Mouse (Mus musculus) urinary bladder, postnatal 25 days (tissue): ENCODE measurements around the gene Snrnp25.

ENCODE experiments used
- DNase-seq: peaks from one replicate; pipeline ENCODE4 v3.0.0; 2022; ENCODE audit warnings: low spot score

The Snrnp25 gene

DNA sequence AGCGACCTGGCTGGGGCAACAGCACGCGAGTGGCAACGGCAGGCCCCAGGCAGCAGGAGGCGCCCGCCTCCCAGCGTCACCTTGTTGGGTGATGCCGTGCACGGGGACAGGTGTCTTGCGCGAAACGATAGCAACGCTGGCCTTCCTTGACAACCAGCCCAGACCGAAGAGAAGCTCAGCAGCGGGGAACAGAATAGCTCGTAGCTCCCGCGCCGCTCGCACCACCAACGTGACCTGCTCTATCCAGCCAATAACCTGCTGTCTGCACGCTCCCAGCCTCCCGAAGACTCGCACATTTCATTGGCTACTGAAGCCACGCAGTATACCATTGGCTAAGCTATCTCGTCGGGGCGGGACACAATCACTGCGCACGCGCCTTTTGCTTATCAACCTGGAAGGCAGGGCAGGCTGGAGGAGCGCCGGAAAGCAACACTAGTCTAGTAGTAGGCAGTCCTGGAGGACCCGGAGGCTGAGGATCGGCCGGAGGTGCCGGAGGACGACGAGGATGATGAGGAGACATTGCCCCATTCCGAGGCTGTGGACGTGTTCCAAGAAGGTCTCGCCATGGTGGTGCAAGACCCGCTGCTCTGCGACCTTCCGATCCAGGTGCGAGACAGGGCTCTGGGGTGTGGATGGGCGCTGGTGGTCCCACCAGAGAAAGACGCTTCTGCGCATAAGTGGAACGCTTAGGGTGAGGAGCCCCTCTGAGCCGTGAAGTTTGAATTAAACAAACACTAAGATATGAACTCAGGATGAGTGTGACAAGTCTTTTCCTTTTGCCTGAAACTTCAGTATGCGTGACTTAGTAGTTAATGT lies at the start of gene Snrnp25:
Gene Snrnp25 (plus strand): TSS at position 358 of the 816 bp plus-strand sequence.
- DNase-seq, result peak; percentile 92

DNA sequence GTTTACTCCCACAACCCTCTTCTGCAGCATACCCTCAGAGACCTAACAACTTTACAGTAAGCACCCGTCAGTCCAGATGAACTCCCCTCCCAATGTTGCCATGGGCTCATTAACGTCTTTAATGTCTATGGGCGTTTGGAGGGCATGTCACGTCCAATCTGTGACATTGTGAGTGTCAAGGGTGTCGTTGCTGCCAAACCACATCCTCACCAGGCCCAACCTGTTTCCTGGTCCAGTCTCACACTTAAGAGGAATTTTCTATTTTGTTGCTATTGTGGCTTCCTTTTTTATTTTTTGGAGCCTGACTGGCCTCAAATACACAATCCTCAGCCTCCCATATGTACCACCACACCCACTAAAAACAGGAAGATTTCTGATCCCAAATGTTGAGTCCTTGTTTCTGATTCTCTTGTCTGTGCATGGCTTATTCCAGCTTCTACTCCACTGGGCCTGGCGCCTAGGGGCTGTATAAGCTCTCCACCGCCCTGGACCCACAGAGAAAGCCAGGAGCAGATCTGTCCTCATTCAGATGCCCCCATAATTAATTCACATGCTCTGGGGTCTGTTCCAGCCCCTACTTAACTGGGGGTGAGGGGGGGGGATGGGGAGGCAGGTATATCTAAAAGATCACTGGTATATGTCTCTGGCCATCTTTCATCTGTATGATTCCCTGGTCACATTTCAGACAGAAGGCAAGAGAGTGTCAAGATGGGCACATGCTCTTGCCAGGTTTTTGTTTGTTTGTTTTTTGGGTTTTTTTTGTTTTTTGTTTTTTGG lies 48.2 kb upstream of the Snrnp25 start:
- DNase-seq, result no peak

- no peak for DNase-seq
Measured at GRCm38 (mm10) chr11:32157791-32158594, 47.2 kb upstream of the Snrnp25 start.

GRCm38 (mm10) chr11:32159176-32159575 lies 46.0 kb upstream of the Snrnp25 start:
- no peak for DNase-seq

GRCm38 (mm10) chr11:32160341-32160740 lies 44.9 kb upstream of the Snrnp25 start:
- DNase-seq, result no peak

DNA sequence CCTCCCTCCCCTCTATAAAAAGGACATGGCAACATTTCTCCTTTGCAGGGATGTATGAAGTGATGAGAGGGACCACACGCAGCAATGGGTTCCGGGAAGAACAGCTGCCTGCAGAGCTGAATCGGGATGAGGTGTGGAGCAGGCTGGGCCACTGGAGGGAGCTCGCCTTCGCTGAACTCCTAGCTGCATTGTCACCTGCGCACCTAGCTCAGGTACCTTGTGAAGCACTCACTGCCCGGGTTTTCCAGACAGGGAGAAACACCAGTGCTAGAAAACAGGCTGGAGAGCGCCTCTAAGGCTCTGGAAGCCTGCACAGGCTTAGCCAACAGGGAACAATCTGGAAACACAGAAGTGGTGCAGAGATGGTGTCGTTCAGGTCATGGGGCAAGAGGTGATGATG lies 43.7 kb upstream of the Snrnp25 start:
- DNase-seq, result peak; percentile 18

GRCm38 (mm10) chr11:32161922-32162804 lies 43.1 kb upstream of the Snrnp25 start:
- peak; percentile 73 for DNase-seq

GRCm38 (mm10) chr11:32166683-32167082 lies 38.5 kb upstream of the Snrnp25 start:
- DNase-seq, result no peak

GRCm38 (mm10) chr11:32178506-32178905 lies 26.7 kb upstream of the Snrnp25 start:
- DNase-seq, result no peak

DNA sequence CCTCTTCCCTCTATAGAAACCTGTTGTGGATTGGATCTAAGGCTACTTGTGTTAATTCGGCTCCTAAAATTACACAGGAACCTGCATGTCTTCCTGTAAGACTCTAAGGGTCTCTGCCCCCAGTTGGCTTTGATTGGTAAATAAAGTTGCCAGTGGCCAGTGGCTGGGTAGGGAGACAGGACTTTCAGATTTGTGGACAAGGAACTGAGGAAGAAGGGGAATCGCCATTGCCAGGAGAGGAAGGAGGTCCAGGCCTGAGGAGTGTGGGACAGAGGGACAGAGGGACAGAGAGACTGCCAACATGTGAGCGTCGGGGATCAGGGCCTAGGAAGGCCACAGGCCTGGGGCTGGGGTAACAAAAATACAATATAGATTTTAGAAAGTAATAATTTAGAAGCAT lies 24.0 kb upstream of the Snrnp25 start:
- DNase-seq, result no peak

GRCm38 (mm10) chr11:32181973-32182868 lies 23.0 kb upstream of the Snrnp25 start:
- peak; percentile 83 for DNase-seq

DNA sequence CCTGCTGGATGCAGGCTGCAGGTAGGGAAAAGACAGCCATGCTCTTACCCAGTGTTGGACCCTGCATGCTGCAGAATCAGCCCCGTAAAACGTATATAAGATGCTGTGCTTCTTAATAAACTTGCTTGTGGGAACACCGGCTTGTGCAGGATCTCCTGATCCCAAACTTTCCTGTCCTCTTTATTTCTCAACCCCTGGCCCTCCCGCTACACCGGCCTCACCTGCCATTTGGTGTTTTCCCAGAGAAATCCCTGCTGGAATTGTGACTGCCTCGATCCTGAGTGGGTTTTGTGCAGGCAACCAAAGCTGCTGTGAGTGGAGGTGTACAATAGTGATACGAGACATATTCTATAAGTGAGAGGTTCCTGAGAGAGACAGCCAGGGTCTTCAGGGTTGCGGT lies 20.7 kb upstream of the Snrnp25 start:
- no peak for DNase-seq

DNA sequence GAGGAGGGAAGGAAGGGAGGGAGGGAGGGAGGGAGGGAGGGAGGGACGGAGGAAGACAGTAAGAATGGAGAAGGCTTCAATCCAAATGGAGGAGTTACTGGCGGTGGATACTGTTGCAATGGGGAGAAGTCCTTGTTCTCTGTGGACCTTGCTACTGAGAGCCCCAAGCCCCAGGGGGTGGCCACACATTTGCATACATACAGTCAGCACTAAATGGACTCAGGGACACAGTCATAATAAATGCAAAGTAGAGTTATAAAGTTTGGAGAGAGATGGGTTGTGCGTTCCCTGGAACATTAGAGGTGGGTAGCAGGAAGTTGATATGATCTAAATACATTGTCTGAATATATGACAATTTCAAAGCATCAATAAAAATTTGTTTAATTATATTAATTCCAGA lies 19.2 kb upstream of the Snrnp25 start:
- no peak for DNase-seq

- DNase-seq, result no peak
Measured at GRCm38 (mm10) chr11:32187256-32187655, 18.0 kb upstream of the Snrnp25 start.

DNA sequence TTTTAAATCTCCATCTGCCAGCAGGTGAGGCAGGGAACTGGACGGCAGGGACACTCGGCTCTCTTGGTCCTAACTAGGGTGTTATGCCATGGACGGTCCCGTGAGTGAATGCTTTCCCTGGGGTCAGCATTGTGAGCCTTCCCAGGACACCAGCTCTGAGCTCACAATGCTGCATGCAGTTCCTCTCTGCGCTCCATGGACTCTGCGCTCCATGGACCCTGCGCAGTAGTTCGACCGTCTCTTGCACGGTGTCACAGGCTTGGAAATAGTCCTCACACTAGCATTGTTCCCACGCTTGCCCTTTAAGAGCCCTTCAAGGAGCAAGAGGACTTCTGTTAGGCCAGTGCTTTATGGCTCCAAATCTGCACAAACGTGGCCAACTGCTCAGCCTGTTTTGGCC lies 16.3 kb upstream of the Snrnp25 start:
- no peak for DNase-seq

DNA sequence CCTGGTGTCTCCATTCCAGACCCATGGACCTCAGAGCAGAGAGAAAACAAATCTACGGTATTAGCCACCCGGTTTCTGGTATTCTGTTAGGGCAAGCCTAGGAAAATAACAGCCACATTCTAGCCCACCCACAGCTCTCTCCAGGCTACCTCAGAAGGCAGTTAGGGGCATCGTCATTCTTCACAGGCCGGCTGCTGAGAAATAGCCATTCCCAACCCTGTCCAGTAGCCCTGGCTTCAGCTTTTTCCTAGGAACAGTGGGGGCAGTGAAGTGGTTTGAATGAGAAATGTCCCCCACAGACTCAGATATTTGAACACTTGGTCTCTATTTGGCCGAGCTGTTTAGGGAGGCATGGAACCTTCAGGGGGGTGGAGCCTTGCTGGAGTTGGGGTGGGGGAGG lies 15.8 kb upstream of the Snrnp25 start:
- DNase-seq, result no peak

DNA sequence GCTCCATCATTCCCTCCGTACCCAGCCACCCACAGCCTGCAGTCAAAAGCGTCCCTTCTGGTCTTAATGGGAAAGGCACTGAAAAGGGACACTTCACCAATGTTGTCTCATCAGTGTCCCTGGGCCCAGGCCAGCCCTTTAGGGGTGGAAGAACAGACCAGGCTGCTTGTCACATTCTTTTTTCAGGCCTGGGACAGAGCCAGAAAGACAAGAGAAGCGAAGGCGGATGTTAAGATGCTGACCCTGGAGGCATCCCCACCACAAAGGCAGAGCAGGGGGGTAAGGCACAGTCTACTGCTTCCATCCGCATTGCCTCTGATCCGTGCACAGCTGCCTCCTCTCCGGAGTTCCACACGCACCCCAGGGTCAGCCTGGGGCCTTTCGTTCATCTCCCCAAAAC lies 15.1 kb upstream of the Snrnp25 start:
- no peak for DNase-seq

DNA sequence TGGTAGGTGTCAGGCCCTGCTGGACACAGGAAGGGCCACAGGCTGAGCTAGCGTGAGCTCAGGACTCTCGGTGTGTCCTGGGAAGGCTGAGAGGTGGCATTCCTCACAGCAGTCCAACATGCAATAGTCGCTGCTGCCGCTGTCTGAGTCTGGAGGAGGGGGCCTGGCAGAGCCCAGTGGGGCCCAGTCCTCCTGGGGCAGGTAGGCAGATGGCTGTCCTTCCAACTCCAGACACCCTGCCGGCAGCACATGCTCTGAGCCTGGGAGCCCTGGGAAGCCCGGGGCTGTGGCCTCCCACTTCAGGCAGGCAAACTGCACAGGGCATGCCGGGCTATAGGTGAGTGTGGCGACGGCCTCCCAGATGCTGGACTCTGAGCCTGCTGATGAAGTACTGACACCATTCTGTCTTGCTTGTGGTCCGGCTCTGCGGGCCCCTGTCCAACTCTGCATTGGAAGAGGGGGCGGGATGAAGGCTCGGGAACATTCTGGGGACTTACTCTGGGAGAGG lies 14.6 kb upstream of the Snrnp25 start:
- no peak for DNase-seq

GRCm38 (mm10) chr11:32193156-32193555 lies 12.1 kb upstream of the Snrnp25 start:
- DNase-seq, result no peak

GRCm38 (mm10) chr11:32194086-32194485 lies 11.1 kb upstream of the Snrnp25 start:
- no peak for DNase-seq
